Mouse (Mus musculus) heart, embryonic 15.5 days (tissue): Measurements from ENCODE around the gene Gm10377. TPM values are rescaled to one million over a fixed set of nuclear protein-coding genes. Genes with fewer than 3 reads are reported as not detected.
"Not testable (repeated sequence)": the region's sequence is repeated elsewhere in the genome, so short reads cannot be mapped to it uniquely, and the experiment has no call there.

Experiments
- ATAC-seq: fragments of 200-750 bp; cut with Nextera tagmentation; replicated peaks from 2 replicates; pipeline ENCODE4 v1.8.0; 2017; ENCODE audit warnings: low read depth, moderate TSS enrichment; ENCODE audit not compliant: insufficient number of reproducible peaks, insufficient read depth, low FRiP score
- H3K27ac ChIP-seq: fragments of 300-500 bp; sonication (generic); 2 replicates; pipeline ENCODE4 v1.5.1; 2015; ENCODE audit warnings: mild to moderate bottlenecking, inconsistent platforms
- H3K27me3 ChIP-seq: fragments of 300-500 bp; sonication (generic); 2 replicates; pipeline ENCODE4 v1.6.1; 2015; ENCODE audit warnings: inconsistent platforms
- H3K36me3 ChIP-seq: fragments of 300-500 bp; sonication (generic); 2 replicates; pipeline ENCODE4 v1.6.1; 2015; ENCODE audit warnings: mild to moderate bottlenecking, inconsistent platforms
- H3K4me1 ChIP-seq: fragments of 300-500 bp; sonication (generic); replicated peaks from 2 replicates; pipeline ENCODE4 v1.6.1; 2015; ENCODE audit warnings: inconsistent platforms
- H3K4me2 ChIP-seq: fragments of 300-500 bp; sonication (generic); 2 replicates; pipeline ENCODE4 v1.6.1; 2015; ENCODE audit warnings: inconsistent platforms, mild to moderate bottlenecking, moderate library complexity
- H3K4me3 ChIP-seq: fragments of 300-500 bp; sonication (generic); 2 replicates; pipeline ENCODE4 v1.5.1; 2015; ENCODE audit warnings: mild to moderate bottlenecking, inconsistent platforms
- H3K9ac ChIP-seq: fragments of 300-500 bp; sonication (generic); 2 replicates; pipeline ENCODE4 v1.6.1; 2015; ENCODE audit warnings: mild to moderate bottlenecking, inconsistent platforms
- H3K9me3 ChIP-seq: fragments of 300-500 bp; sonication (generic); replicated peaks from 2 replicates; pipeline ENCODE4 v1.6.1; 2016; ENCODE audit warnings: inconsistent platforms
- WGBS: fragments of 180-500 bp; shearing (Covaris S2); methylation state at CpG from one replicate; pipeline ENCODE4 v1.1.7; 2015; ENCODE audit warnings: mixed read lengths; 5-methylcytosine and 5-hydroxymethylcytosine counted together
- polyA plus RNA-seq: library from polyadenylated mRNA; unstranded; fragments of >200 nt; fragmentation: Nextera tagmentation; extraction: Ambion mirVana; gene quantifications from 2 replicates; pipeline ENCODE4 v1.2.1, GENCODE M21; 2015

The Gm10377 gene
- not detected in 2 replicates for polyA plus RNA-seq

- not testable (repeated sequence) for H3K9me3 ChIP-seq, H3K4me2 ChIP-seq, H3K36me3 ChIP-seq, H3K4me3 ChIP-seq, H3K4me1 ChIP-seq, ATAC-seq, H3K27ac ChIP-seq, H3K9ac ChIP-seq, H3K27me3 ChIP-seq
Observed at GRCm38 (mm10) chr14:42797887-42798286, at the start of gene Gm10377. TSS of gene Gm10377 (minus strand) at chr14:42797987.

- not testable (repeated sequence) for H3K36me3 ChIP-seq, H3K27ac ChIP-seq, H3K4me2 ChIP-seq, H3K9me3 ChIP-seq, H3K4me3 ChIP-seq, ATAC-seq, H3K4me1 ChIP-seq, H3K9ac ChIP-seq, H3K27me3 ChIP-seq
- WGBS, result 67% methylated on average over 1 of the region's 1 CpGs
Observed at GRCm38 (mm10) chr14:42768721-42769120, 29.1 kb downstream of the Gm10377 start, which contains the start of gene Gm3015. TSS of gene Gm3015 (minus strand) at chr14:42768821.

Other genes with a start within 250 kb of the Gm10377 start
- gene Gm17124, start 198.1 kb downstream of the Gm10377 start, polyA plus RNA-seq, result not detected in 2 replicates
- gene Gm3633, start 156.1 kb downstream of the Gm10377 start, polyA plus RNA-seq, result not detected in 2 replicates
- not detected in 2 replicates for gene Gm10378, start 142.0 kb downstream of the Gm10377 start, polyA plus RNA-seq
- not detected in 2 replicates for gene Gm3015, start 29.2 kb downstream of the Gm10377 start, polyA plus RNA-seq
- gene Gm21977, start 55.5 kb upstream of the Gm10377 start, polyA plus RNA-seq, result not detected in 2 replicates
- not detected in 2 replicates for gene Gm8082, start 195.6 kb upstream of the Gm10377 start, polyA plus RNA-seq
- gene Gm10376, start 217.6 kb upstream of the Gm10377 start, polyA plus RNA-seq, result not detected in 2 replicates